Mouse (Mus musculus): Measurements from ENCODE around the gene Dda1.
A peak's percentile ranks its signal among the peaks of the same experiment; 100 is the strongest.

The Dda1 gene

DNA sequence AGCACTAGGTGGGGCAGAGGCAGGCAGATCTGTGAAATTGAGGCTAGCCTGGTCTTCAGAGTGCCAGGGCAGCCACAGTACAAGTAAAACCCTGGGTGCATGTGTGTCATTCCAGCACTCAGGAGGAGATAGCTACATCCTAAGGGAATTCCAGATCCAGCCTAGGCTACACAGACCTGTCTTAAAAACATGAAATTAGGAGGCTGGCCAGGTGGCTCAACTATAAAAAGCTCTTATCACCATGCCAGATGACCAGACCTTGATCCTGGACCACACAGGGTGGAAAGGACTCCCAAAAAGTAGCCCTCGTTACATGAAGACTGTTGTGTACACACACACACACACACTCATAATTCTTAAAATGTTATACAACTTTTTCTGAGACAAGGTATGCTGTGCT lies 998 bp upstream of the Dda1 start:
- DNase-seq (ENCODE audit: low read depth, low spot score): no peak

GRCm38 (mm10) chr8:71469411-71469810 lies 412 bp downstream of the Dda1 start:
- DNase-seq (ENCODE audit: low read depth, low spot score): peak; percentile 59

- DNase-seq (ENCODE audit: low read depth, low spot score): no peak
These were observed 1.3 kb downstream of the Dda1 start for GRCm38 (mm10) chr8:71470146-71470912.

GRCm38 (mm10) chr8:71470913-71471255 lies 1.9 kb downstream of the Dda1 start:
- no peak for DNase-seq (ENCODE audit: low read depth, low spot score)

GRCm38 (mm10) chr8:71471861-71472260 lies 2.9 kb downstream of the Dda1 start:
- DNase-seq (ENCODE audit: low read depth, low spot score): no peak

GRCm38 (mm10) chr8:71472601-71473386 lies 3.8 kb downstream of the Dda1 start:
- no peak for DNase-seq (ENCODE audit: low read depth, low spot score)

GRCm38 (mm10) chr8:71474344-71474743 lies 5.3 kb downstream of the Dda1 start:
- no peak for DNase-seq (ENCODE audit: low read depth, low spot score)

GRCm38 (mm10) chr8:71474785-71475701 lies 6.0 kb downstream of the Dda1 start:
- DNase-seq (ENCODE audit: low read depth, low spot score): no peak

- DNase-seq (ENCODE audit: low read depth, low spot score): no peak
These were observed 6.7 kb downstream of the Dda1 start for GRCm38 (mm10) chr8:71475702-71476075.

- peak; percentile 76 for DNase-seq (ENCODE audit: low read depth, low spot score)
These were observed 7.3 kb downstream of the Dda1 start for GRCm38 (mm10) chr8:71476099-71476940.

DNA sequence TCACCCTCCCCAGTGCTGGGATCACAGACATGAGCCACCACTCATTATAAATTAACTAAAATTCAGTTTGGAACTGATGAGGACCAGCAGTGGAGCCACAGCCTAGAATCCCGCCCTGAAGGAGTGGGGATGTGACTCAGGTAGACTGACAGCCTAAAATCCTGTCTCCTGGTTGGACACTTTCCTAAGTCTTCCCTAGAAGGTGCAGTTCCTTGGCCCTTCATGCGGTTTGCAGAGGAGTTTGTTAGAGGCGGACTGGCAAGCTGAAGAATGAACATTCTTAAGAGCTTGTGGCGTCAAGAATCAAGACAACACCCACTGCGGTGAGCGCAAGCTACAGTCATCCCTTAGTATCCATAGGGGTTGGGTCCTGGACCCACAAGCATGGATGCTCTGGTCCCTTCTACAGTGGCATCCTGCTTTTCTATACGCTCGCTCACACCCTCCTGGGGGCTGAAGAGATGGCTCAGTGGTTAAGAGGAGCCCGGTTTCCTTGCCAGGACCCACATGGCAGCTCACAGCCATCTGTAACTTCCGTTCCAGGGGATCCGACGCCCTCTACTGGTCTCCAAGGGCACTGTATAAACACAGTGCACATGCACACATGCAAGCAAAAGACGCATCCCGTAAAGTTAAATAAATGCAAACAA lies 8.3 kb downstream of the Dda1 start:
- peak; percentile 65 for DNase-seq (ENCODE audit: low read depth, low spot score)

- no peak for DNase-seq (ENCODE audit: low read depth, low spot score)
These were observed 9.9 kb downstream of the Dda1 start for GRCm38 (mm10) chr8:71478943-71479342.

GRCm38 (mm10) chr8:71483932-71484331 lies 14.9 kb downstream of the Dda1 start:
- peak; percentile 77 for DNase-seq (ENCODE audit: low read depth, low spot score)

- no peak for DNase-seq (ENCODE audit: low read depth, low spot score)
These were observed 15.7 kb downstream of the Dda1 start for GRCm38 (mm10) chr8:71484736-71485135.

GRCm38 (mm10) chr8:71485142-71486135 lies 16.4 kb downstream of the Dda1 start, which contains the start of gene Ano8:
TSS of gene Ano8 (minus strand) at chr8:71485963.
- peak; percentile 84 for DNase-seq (ENCODE audit: low read depth, low spot score)

DNA sequence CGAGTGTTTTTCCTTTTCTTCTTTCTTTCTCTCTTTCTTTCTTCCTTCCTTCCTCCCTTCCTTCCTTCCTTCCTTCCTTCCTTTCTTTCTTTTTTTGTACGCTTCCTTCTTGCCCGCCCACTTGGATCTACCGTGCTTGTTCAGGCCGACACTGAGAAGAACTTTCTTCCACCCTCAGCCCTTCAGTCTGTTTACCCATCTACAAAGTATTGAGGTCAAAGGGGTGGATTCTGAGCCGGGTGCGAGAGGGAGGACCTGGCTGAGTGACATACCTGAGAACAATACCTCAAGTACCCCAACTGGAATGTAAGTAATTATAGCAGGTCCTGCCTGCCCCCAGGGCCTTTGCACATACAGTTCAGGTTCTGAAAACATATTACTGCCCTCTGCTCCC lies 17.1 kb downstream of the Dda1 start:
- DNase-seq (ENCODE audit: low read depth, low spot score): no peak

DNA sequence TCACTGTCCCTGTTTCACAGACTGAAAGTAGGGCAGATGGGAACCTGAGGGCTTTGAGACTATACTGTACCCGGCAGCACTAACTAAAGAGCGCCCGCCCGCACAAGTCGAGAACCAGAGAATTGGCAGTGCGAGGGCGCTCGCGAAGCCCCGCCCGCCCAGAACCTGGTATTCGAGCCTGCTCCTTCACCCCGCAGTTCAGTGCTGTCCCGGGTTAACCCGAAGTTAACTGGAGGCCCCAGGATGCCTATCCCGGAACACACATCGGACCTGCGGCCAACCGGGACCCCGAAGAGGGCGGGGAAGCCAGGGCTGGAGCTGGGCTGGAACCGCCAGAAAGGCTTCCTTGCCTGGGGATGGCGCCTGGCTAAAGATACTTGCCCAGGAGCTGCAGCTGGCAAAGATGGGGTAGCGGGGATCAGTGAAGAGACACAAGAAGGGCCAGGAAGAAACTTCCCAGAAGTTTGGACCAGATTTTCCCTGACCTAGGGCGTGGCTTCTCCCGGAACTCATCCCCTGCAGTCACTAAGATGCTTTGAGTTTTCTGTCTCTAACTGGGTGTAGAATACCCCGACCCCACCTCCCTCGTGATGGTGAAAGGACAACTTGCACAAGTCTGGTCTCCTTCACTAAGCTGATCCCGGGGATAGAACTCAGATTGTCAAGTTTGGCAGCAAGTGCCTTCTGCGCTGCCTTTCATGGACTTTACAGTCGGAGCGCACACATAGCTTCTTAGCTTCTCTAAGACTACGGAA lies 18.9 kb downstream of the Dda1 start, which contains the start of gene Gtpbp3:
Gene Gtpbp3, plus strand, starts transcription at position 413 of the 755 bp plus-strand sequence.
- peak; percentile 60 for DNase-seq (ENCODE audit: low read depth, low spot score)

GRCm38 (mm10) chr8:71488454-71488853 lies 19.5 kb downstream of the Dda1 start:
- peak; percentile 96 for DNase-seq (ENCODE audit: low read depth, low spot score)

Measured in mesoderm, embryonic 11.5 days (tissue).